Mouse (Mus musculus): Measurements from ENCODE around the gene Axin1. TPM values are rescaled to one million over a fixed set of nuclear protein-coding genes. Genes with fewer than 3 reads are reported as not detected.
"Not testable (repeated sequence)": the region's sequence is repeated elsewhere in the genome, so short reads cannot be mapped to it uniquely, and the experiment has no call there.

Axin1 gene
- total RNA-seq, 2 experiments from 2014 or later: 22.5 to 25.1 TPM

GRCm38 (mm10) chr17:26175248-26175647, 36.8 kb downstream of the Axin1 start:
- intact Hi-C loops (cut with DNase I): not testable (repeated sequence)

GRCm38 (mm10) chr17:26178611-26179010, 40.1 kb downstream of the Axin1 start:
- DNase-seq (ENCODE audit: low spot score in 2 of 2): no peak
- intact Hi-C loops (cut with DNase I): no loop called here

More at GRCm38 (mm10) chr17:26175248-26175647, 36.8 kb downstream of the Axin1 start:
- not testable (repeated sequence) for DNase-seq (ENCODE audit: low spot score in 2 of 2)

GRCm38 (mm10) chr17:26181179-26181578, 42.7 kb downstream of the Axin1 start:
- DNase-seq (ENCODE audit: low spot score in 2 of 2): no peak
- intact Hi-C loops (cut with DNase I): no loop called here

- intact Hi-C loops (cut with DNase I): no loop called here
Observed at GRCm38 (mm10) chr17:26187592-26187991, 49.1 kb downstream of the Axin1 start.

GRCm38 (mm10) chr17:26188091-26188805, 49.8 kb downstream of the Axin1 start:
- no peak for DNase-seq (ENCODE audit: low spot score in 2 of 2)
- intact Hi-C loops (cut with DNase I): no loop called here

More at GRCm38 (mm10) chr17:26187592-26187991, 49.1 kb downstream of the Axin1 start:
- no peak for DNase-seq (ENCODE audit: low spot score in 2 of 2)

- intact Hi-C loops (cut with DNase I); DNase-seq (ENCODE audit: low spot score in 2 of 2): not testable (repeated sequence)
Observed at GRCm38 (mm10) chr17:26191486-26191885, 53.0 kb downstream of the Axin1 start.

GRCm38 (mm10) chr17:26192481-26193190, 54.1 kb downstream of the Axin1 start:
- intact Hi-C loops (cut with DNase I): no loop called here
- DNase-seq (ENCODE audit: low spot score in 2 of 2): no peak

GRCm38 (mm10) chr17:26198892-26199291, 60.4 kb downstream of the Axin1 start, which contains the start of gene Pdia2:
Pdia2 (minus strand) TSS chr17:26199087.
- intact Hi-C loops (cut with DNase I): no loop called here
- DNase-seq (ENCODE audit: low spot score in 2 of 2): no peak

GRCm38 (mm10) chr17:26200831-26201705, 62.6 kb downstream of the Axin1 start:
- peak; percentile 30 to 55 for DNase-seq (ENCODE audit: low spot score in 2 of 2)
- intact Hi-C loops (cut with DNase I): no loop called here

GRCm38 (mm10) chr17:26201998-26202397, 63.5 kb downstream of the Axin1 start:
- DNase-seq (ENCODE audit: low spot score in 2 of 2): no peak
- intact Hi-C loops (cut with DNase I): no loop called here

GRCm38 (mm10) chr17:26202737-26203136, 64.2 kb downstream of the Axin1 start, which contains the start of gene Rgs11:
Rgs11 (plus strand) TSS chr17:26202951.
- peak; percentile 36 to 49 for DNase-seq (ENCODE audit: low spot score in 2 of 2)
- intact Hi-C loops (cut with DNase I): no loop called here

- DNase-seq (ENCODE audit: low spot score in 2 of 2): peak; percentile 75 to 82
- intact Hi-C loops (cut with DNase I): no loop called here
Observed at GRCm38 (mm10) chr17:26203321-26203811, 64.9 kb downstream of the Axin1 start.

GRCm38 (mm10) chr17:26204766-26205165, 66.3 kb downstream of the Axin1 start:
- DNase-seq (ENCODE audit: low spot score in 2 of 2): no peak
- intact Hi-C loops (cut with DNase I): no loop called here

GRCm38 (mm10) chr17:26206392-26206791, 67.9 kb downstream of the Axin1 start:
- intact Hi-C loops (cut with DNase I): no loop called here
- DNase-seq (ENCODE audit: low spot score in 2 of 2): no peak

GRCm38 (mm10) chr17:26207686-26208085, 69.2 kb downstream of the Axin1 start, which contains the start of gene Arhgdig:
Arhgdig (minus strand) TSS chr17:26207786.
- DNase-seq (ENCODE audit: low spot score in 2 of 2): no peak
- intact Hi-C loops (cut with DNase I): no loop called here

- intact Hi-C loops (cut with DNase I): no loop called here
- no peak for DNase-seq (ENCODE audit: low spot score in 2 of 2)
Observed at GRCm38 (mm10) chr17:26212241-26212640, 73.8 kb downstream of the Axin1 start.

GRCm38 (mm10) chr17:26212681-26213080, 74.2 kb downstream of the Axin1 start:
- intact Hi-C loops (cut with DNase I): no loop called here
- DNase-seq (ENCODE audit: low spot score in 2 of 2): no peak

- DNase-seq (ENCODE audit: low spot score in 2 of 2): no peak
- intact Hi-C loops (cut with DNase I): no loop called here
Observed at GRCm38 (mm10) chr17:26221508-26221907, 83.0 kb downstream of the Axin1 start.

- intact Hi-C loops (cut with DNase I): no loop called here
- no peak for DNase-seq (ENCODE audit: low spot score in 2 of 2)
Observed at GRCm38 (mm10) chr17:26225150-26225549, 86.7 kb downstream of the Axin1 start.

GRCm38 (mm10) chr17:26229776-26230175, 91.3 kb downstream of the Axin1 start:
- DNase-seq (ENCODE audit: low spot score in 2 of 2): no peak
- intact Hi-C loops (cut with DNase I): no loop called here
